Mouse (Mus musculus) gastrocnemius, adult 2 months (tissue): ENCODE results near the gene Fam45a. TPM values are rescaled to one million over a fixed set of nuclear protein-coding genes. Genes with fewer than 3 reads are reported as not detected.

ENCODE experiments used
- DNase-seq: peaks from one replicate; pipeline ENCODE4 v3.0.0; 2022
- H3K27ac ChIP-seq: fragments of 200-600 bp; 2 replicates; pipeline ENCODE4 v1.8.1; 2022; ENCODE audit warnings: mild to moderate bottlenecking
- H3K4me3 ChIP-seq: fragments of 200-600 bp; 2 replicates; pipeline ENCODE4 v1.8.1; 2022; ENCODE audit warnings: mild to moderate bottlenecking, moderate library complexity
- CTCF ChIP-seq: fragments of 200-600 bp; IDR thresholded peaks from 2 replicates; pipeline ENCODE4 v1.8.1; 2022; ENCODE audit warnings: antibody characterized with exemption, mild to moderate bottlenecking, moderate library complexity
- intact Hi-C: fragments of 180-260 bp; cut with DNase I; formaldehyde crosslinking; loops from one replicate; pipeline ENCODE4 v1.15.1; 2025
- long read RNA-seq, 2 experiments: library from polyadenylated mRNA; stranded (forward); transcript quantifications; one replicate each; pipeline ENCODE4 v2.0.0; 2021
- total RNA-seq, 2 experiments: library from RNA; stranded (reverse); gene quantifications; 2 replicates each; pipeline ENCODE4 v1.2.3; 2021

The Fam45a gene
- 10 to 100 TPM; 11.2 to 12.2 TPM for total RNA-seq
- long read RNA-seq, experiment 1, transcript Fam45a-201 (9 exons, 2,307 nt) = major isoform, 13 of 17 reads
- long read RNA-seq, experiment 1, partial matches to known transcripts = 0 of 17 reads
- long read RNA-seq, experiment 1, other reads (novel, unspliced or antisense) = 3 of 17 reads
- long read RNA-seq, experiment 2, transcript Fam45a-201 (9 exons, 2,307 nt) = major isoform, 13 of 13 reads
- long read RNA-seq, experiment 2, partial matches to known transcripts = 0 of 13 reads
- long read RNA-seq, experiment 2, other reads (novel, unspliced or antisense) = 0 of 13 reads

DNA sequence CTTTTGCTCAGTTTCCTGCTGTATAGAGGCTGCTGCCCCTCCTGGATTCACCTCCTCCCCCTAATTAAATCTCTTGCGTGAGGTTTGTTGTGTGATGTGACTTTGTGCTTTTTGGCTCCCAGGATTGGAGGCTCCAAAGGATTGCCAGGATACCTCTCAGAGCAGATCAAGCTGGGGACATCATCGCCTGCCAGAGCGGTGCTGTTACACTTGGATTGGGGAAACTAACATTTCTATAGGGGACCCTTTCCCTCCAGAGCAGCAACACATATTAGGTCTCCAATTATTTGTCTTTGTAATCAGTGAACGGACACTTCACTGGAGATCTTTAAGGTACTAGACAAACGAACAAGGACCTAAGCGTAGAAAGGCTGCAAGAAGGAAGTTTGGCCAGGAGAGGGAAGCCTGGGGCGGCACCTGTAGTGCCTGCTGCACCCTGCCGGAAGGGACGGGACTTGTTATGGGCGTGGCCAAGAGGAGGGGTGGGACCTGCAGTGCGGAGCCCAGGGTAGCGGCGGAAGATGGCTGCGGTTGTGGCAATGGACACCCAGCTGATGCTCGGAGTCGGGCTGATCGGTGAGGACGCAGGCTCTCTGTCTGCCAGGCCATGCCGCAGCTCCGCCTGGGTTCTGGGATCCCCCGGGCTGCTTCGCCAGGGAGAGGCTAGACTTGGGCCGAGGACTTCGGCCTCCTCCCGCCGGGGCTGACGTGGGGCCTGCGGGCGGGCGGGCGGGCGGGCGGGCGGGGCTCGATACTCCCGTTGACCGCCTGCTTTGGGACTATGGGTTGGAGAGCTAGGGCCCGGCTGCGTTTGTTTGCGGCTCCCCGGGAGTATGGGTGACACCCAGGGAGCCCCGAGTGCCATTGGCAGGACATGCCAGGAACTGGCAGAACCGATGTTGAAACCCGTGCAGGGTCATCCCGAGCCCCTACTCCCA is at the start of gene Fam45a:
Gene Fam45a (plus strand): TSS at position 488 of the 938 bp plus-strand sequence.
- Histone ChIP-seq H3K27ac (peak within 1 kb of the TSS; percentile 95), H3K4me3 (peak within 1 kb of the TSS; percentile 88)
- TF ChIP-seq CTCF = peak; percentile 81
- intact Hi-C loops = loop anchor here (2.0 kb wide), 1 partner anchor 21 kb away; the partner anchor contains the start of gene Eif3a
- DNase-seq = peak; percentile 95

GRCm38 (mm10) chr19:60773366-60773765 is 38.0 kb upstream of the Fam45a start:
- TF ChIP-seq CTCF = no peak
- intact Hi-C loops = no loop called here
- no peak for DNase-seq

DNA sequence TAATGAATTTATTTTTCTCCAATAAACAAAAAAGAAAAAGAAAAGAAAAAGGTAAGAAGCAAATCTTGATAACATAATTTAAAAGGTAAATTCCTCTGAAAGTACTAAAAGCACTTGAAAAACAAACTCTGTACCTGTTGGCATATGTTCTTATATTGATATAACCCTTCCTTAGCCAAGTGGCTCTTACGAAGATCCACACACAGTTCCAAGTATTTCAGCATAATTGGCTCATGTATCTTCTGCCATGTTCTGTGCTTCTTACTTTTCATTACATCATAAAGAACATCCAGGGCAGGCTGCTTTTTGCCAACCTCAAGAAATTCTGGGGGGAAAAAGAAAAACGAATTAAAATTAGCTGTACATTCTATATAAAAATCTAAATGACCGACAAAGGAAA is 29.4 kb upstream of the Fam45a start:
- TF ChIP-seq CTCF = no peak
- H3K4me3 ChIP-seq = no peak overlapping the region
- intact Hi-C loops = loop anchor here (5.0 to 10.0 kb wide), 2 partner anchors 35 to 197 kb away; partner anchors contain the start of gene Cacul1
- H3K27ac ChIP-seq = no peak overlapping the region
- no peak for DNase-seq

More at GRCm38 (mm10) chr19:60773366-60773765, 38.0 kb upstream of the Fam45a start:
- Histone ChIP-seq H3K4me3 (no peak overlapping the region), H3K27ac (no peak overlapping the region)

DNA sequence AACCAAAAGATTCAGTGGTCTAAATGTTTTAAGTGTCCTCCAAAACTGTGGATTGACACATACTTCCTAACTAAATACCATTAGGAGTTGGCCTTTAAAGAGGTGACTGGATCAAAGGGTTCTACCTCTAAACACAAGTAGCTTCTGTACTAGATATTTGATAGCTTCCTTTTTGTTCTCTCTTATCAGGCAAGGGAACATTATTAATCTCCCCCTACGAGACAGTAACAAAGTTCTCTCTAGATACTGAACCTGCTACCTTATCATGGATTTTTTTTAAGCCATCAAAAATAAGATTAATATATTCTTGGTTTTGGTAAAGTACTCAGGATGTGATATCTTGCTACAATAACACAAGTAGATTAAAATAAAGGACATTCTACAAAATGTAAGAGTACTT is 26.7 kb upstream of the Fam45a start:
- no peak for DNase-seq
- TF ChIP-seq CTCF = no peak
- H3K27ac ChIP-seq = no peak overlapping the region
- H3K4me3 ChIP-seq = no peak overlapping the region
- intact Hi-C loops = loop anchor here (5.0 to 10.0 kb wide), 2 partner anchors 33 to 200 kb away; partner anchors contain the start of gene Cacul1

- no peak overlapping the region for H3K27ac ChIP-seq
- intact Hi-C loops = loop anchor here (10.0 kb wide), 1 partner anchor 203 kb away; the partner anchor contains the start of gene Cacul1
- peak overlapping the region; percentile 80; the same call in 1 of the 2 replicates for H3K4me3 ChIP-seq
- no peak for DNase-seq
- no peak for TF ChIP-seq CTCF
Observed at GRCm38 (mm10) chr19:60787465-60788150, 23.8 kb upstream of the Fam45a start.

- TF ChIP-seq CTCF = no peak
- Histone ChIP-seq H3K4me3 (peak overlapping the region; percentile 80), H3K27ac (peak overlapping the region; percentile 98; the same call in 1 of the 2 replicates)
- intact Hi-C loops = loop anchor here (10.0 kb wide), 1 partner anchor 204 kb away; the partner anchor contains the start of gene Cacul1
- DNase-seq = no peak
Observed at GRCm38 (mm10) chr19:60788214-60788960, 23.0 kb upstream of the Fam45a start.

DNA sequence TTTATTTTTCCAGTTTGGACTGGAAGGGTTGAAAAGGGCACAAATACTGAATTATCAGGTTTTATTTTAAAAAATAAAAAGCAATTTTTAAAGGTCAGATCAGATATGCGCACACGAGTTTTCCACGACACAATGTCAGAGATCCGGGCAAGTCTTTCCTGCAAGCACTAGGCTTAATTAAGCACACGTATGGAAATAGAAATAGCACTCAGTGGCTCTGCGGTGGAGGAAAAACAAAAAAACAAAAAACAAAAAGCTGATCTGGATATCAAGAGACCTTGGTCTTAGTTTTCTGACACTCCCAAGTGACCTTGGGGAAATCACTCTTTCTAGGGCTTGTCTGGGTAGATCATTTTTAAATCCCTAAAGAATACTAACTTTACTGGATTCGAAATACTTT is 21.9 kb upstream of the Fam45a start:
- Histone ChIP-seq H3K27ac (peak overlapping the region; percentile 98), H3K4me3 (peak overlapping the region; percentile 80)
- no peak for DNase-seq
- intact Hi-C loops = loop anchor here (10.0 kb wide), 1 partner anchor 205 kb away; the partner anchor contains the start of gene Cacul1
- TF ChIP-seq CTCF = no peak

DNA sequence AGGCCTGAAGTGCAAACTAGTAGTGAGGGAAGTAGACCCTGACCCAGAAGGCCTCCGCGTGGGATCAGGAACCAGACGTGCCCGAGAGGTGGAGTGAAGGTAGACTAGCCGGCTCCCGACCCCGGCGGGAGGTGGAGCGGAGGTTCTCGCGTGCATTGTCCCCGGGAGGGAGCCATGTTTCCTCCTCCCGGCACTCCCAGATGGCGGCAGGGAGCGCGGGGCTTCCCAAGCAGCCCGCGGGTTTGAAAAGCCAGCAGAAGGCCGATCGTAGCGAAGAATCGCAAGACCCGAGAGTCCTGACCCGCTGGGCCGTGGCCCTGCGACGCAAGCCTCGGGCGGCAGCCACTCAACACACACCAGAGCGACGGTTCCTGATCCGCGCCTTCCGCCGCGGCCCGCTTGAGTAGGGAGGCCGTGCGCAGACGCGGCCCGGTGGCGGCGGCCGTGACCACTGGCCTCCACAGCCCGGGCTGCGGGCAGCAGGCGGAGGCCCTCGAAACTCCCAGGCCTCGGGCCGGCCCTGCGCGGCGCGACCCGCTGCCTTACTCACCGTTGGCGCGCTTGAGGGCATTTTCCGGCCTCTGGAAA is 21.4 kb upstream of the Fam45a start:
- no peak for TF ChIP-seq CTCF
- H3K4me3 ChIP-seq = peak overlapping the region; percentile 80
- H3K27ac ChIP-seq = peak overlapping the region; percentile 98
- peak; percentile 74 for DNase-seq
- intact Hi-C loops = loop anchor here (2.0 to 10.0 kb wide), 2 partner anchors 21 to 205 kb away; partner anchors contain the start of genes Cacul1 and Fam45a

GRCm38 (mm10) chr19:60790551-60791161 is 20.7 kb upstream of the Fam45a start, which contains the start of gene Eif3a:
Gene Eif3a (minus strand): TSS chr19:60790658.
- intact Hi-C loops = loop anchor here (2.0 kb wide), 1 partner anchor 20 kb away; the partner anchor contains the start of gene Fam45a
- TF ChIP-seq CTCF = no peak

GRCm38 (mm10) chr19:60791164-60791563 is 20.2 kb upstream of the Fam45a start:
- peak overlapping the region; percentile 80 for H3K4me3 ChIP-seq
- intact Hi-C loops = loop anchor here (2.0 kb wide), 1 partner anchor 20 kb away; the partner anchor contains the start of gene Fam45a

More at GRCm38 (mm10) chr19:60790551-60791161, 20.7 kb upstream of the Fam45a start, which contains the start of gene Eif3a:
- Histone ChIP-seq H3K27ac (peak within 1 kb of the TSS; percentile 98), H3K4me3 (peak within 1 kb of the TSS; percentile 80)
- peak; percentile 97 for DNase-seq

More at GRCm38 (mm10) chr19:60791164-60791563, 20.2 kb upstream of the Fam45a start:
- peak overlapping the region; percentile 98 for H3K27ac ChIP-seq
- DNase-seq = no peak
- no peak for TF ChIP-seq CTCF
